Mouse (Mus musculus): ENCODE results near the gene Birc2. TPM values are rescaled to one million over a fixed set of nuclear protein-coding genes. Genes with fewer than 3 reads are reported as not detected.

Gene Birc2
- polyA plus RNA-seq, 1 experiment from 2014 or later = 11.7 TPM

DNA sequence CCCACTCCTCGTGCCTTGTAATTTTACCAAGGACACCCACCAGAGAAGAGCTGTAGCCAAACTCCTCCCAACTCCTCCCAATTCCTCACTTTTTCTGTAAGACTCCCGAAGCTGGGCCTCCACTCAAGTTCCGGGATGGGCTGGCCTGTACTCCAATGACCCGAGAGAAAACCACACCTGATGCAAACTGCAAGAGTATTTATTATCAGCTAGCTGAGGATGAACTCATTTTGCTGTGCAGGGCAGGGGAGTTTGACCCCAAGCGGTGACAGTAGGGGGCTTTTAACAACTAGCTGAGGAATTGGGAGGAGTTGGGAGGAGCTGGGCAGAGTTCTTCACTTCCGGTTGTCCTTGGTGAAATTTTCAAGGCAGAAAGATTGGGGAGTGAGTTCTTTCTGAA lies 4.4 kb upstream of the Birc2 start:
- H3K27me3 ChIP-seq = no peaks in the 10 kb centered on the region
- ATAC-seq (ENCODE audit: low read depth) = no peak
- no peaks in the 10 kb centered on the region for H3K9me3 ChIP-seq (replicated peaks)
- no peak overlapping the region for H3K4me3 ChIP-seq (replicated peaks)
- no peak overlapping the region for H3K4me2 ChIP-seq
- no peak overlapping the region for H3K27ac ChIP-seq
- H3K4me1 ChIP-seq (replicated peaks) = peaks cover 9% of the 10 kb centered on the region
- DNase-seq = no peak
- WGBS (ENCODE audit: insufficient replicate concordance) = 72% methylated on average over 6 of the region's 6 CpGs
- no peaks in the 10 kb centered on the region for H3K36me3 ChIP-seq
- no peak overlapping the region for H3K9ac ChIP-seq

DNA sequence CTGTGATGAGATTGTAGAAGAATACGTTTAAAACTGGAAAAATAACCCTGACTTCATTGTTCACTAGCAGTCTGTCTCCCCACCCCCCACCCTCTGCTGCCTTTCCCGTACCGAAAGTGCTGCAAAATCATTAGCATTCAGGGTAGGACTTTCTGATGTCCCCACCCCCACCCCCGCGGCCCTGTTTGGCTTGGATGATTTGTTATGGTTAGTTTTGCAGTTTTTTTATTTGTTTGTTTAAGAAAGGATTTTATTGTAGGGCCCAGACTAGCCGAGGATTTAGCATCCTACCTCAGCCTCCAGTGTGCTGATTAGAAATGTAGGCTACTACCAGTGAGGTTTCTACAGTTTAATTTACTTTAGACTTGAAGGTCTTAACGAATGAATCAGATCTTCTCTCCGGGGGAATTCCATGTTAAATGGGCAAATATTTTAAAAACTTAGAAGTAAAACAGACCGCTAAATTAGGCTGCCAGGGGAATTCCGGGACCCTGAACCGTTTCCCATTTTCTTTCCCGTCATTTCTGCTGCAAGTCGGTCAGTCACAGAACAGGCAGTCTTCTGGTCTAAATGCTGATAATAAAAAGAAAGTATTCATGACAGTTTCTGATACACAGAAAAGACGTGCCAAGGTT lies 1.1 kb upstream of the Birc2 start:
- Histone ChIP-seq H3K36me3 (peaks cover 13% of the 10 kb centered on the region), H3K4me3 (replicated peaks) (peak overlapping the region; percentile 78), H3K27me3 (no peaks in the 10 kb centered on the region), H3K27ac (peak overlapping the region; percentile 99), H3K4me1 (replicated peaks) (peaks cover 32% of the 10 kb centered on the region), H3K4me2 (peak overlapping the region; percentile 89), H3K9me3 (replicated peaks) (no peaks in the 10 kb centered on the region), H3K9ac (peak overlapping the region; percentile 86)
- ATAC-seq (ENCODE audit: low read depth) (no peak), DNase-seq (no peak)
- 28% methylated on average over 14 of the region's 14 CpGs for WGBS (ENCODE audit: insufficient replicate concordance)

DNA sequence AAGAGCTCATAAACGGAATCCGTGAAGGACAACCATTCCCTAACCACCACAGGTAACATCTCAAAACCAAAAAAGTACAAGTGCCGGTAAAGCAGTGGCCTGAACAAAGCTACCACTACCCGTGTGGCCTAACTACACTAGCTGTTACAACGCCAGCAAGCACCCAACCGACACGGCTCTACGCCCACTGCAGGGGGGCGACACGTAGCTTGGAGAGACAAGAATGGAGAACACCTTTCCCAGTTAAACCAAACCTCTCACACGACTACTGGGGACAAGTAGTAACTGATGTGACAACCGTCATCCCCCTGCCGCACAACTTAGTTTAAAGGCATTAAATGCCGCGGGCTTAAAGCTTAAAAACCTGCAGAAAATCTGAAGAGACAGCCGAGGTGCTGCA lies 533 bp downstream of the Birc2 start:
- H3K27ac ChIP-seq = peak overlapping the region; percentile 99
- no peaks in the 10 kb centered on the region for H3K9me3 ChIP-seq (replicated peaks)
- peak overlapping the region; percentile 89 for H3K4me2 ChIP-seq
- under 1% methylated on average over 16 of the region's 16 CpGs for WGBS (ENCODE audit: insufficient replicate concordance)
- peaks cover 47% of the 10 kb centered on the region for H3K4me1 ChIP-seq (replicated peaks)
- H3K27me3 ChIP-seq = no peaks in the 10 kb centered on the region
- peak; percentile 30; the same call in 1 of the 2 replicates for ATAC-seq (ENCODE audit: low read depth)
- H3K36me3 ChIP-seq = peaks cover 13% of the 10 kb centered on the region
- DNase-seq = peak; percentile 53
- peak overlapping the region; percentile 78 for H3K4me3 ChIP-seq (replicated peaks)
- H3K9ac ChIP-seq = peak overlapping the region; percentile 91

DNA sequence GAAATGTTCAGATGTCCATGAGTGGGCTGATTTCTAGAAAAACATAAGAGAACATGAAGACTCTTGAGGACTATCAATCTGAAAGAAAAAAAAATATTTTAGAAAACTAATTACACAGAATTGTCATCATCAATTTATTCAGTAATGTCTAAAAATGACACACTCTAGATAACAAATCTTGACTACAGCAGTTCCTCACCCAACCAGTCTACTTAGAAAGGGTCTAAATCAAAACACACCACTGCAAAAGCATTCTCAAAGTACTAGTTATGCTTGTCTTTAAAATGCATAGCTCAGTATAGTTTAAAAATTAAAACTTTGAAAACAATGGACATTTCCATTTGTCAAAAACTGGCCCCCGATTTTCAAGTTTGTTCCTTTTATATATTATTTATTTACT lies 1.6 kb downstream of the Birc2 start:
- peaks cover 13% of the 10 kb centered on the region for H3K36me3 ChIP-seq
- ATAC-seq (ENCODE audit: low read depth) = no peak
- WGBS (ENCODE audit: insufficient replicate concordance) = 65% methylated on average over 1 of the region's 1 CpGs
- DNase-seq = no peak
- no peaks in the 10 kb centered on the region for H3K9me3 ChIP-seq (replicated peaks)
- H3K4me3 ChIP-seq (replicated peaks) = no peak overlapping the region
- no peak overlapping the region for H3K9ac ChIP-seq
- H3K27me3 ChIP-seq = no peaks in the 10 kb centered on the region
- H3K27ac ChIP-seq = no peak overlapping the region
- H3K4me2 ChIP-seq = peak overlapping the region; percentile 89
- peaks cover 53% of the 10 kb centered on the region for H3K4me1 ChIP-seq (replicated peaks)

DNA sequence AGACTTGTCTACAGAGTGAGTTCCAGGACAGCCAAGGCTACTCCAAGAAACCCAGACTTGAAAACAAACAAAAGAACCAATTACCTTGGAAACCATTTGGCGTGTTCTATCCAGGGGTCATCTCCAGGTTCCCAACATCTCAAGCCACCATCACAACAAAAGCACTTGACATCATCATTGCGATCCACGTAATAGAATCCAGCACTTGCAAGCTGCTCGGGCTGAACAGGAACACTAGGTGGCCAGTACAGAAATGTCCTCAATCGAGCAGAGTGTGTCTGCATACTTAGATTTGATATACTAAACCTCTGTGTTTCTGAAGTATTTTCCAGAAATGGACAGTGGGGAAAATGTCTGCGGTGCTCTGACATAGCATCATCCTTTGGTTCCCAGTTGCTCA lies 3.4 kb downstream of the Birc2 start:
- peak overlapping the region; percentile 43 for H3K4me2 ChIP-seq

DNA sequence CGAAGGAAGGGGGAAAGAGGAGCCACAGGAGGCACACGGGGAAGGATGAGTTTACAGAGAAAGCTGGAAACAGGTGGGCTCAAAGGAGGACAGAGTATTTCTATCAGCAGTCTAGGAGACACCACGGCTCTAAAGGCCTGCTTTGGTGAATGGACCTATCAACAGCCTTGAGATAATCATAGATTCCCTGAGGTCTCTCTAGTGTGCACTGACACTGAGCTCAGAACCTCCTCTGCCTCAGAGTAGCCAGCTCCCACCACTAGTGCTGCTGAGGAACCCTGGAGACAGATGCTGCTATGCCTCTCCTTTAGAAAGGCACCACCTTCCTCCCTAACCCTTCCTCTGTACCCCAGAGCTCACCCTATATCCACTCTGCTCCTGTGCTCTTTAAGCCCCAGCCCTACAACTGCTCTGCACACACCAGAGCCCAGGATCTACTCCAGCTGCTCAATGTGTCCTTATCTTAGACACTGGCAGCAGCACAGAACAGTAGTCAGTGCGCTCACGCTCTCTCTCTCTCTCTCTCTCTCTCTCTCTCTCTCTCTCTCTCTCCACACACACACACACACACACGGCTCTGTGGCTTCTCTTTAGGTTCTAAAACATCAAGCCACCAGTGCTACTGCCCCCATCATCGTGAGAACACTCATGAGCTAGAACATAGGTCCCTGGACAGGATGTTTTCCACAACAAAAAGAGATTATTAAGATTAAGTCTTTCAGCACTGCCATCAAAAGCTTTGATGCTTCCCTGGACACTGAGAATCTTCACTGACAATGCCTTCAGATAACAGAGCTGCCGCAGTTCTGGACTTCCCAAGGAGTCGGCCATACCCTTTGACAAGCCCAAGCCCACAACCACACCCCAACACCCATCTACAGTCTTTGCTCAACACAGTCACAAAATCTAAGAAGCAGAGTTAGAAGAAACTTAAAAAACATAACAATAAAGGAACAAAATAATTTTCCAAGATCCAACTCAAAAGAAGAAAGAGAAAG lies 7.0 kb downstream of the Birc2 start:
- Histone ChIP-seq H3K4me2 (peak overlapping the region; percentile 63), H3K4me3 (replicated peaks) (peak overlapping the region; percentile 29), H3K27me3 (no peaks in the 10 kb centered on the region), H3K4me1 (replicated peaks) (peaks cover 77% of the 10 kb centered on the region), H3K36me3 (peaks cover 20% of the 10 kb centered on the region), H3K9ac (peak overlapping the region; percentile 63), H3K27ac (peak overlapping the region; percentile 90), H3K9me3 (replicated peaks) (no peaks in the 10 kb centered on the region)
- 29% methylated on average over 9 of the region's 9 CpGs for WGBS (ENCODE audit: insufficient replicate concordance)
- ATAC-seq (ENCODE audit: low read depth) = peak; percentile 97
- DNase-seq = peak; percentile 54

More for the DNA sequence above, 3.4 kb downstream of the Birc2 start:
- no peak for ATAC-seq (ENCODE audit: low read depth)
- no peak for DNase-seq
- Histone ChIP-seq H3K36me3 (peaks cover 13% of the 10 kb centered on the region), H3K27ac (no peak overlapping the region), H3K9ac (peak overlapping the region; percentile 40; the same call in 1 of the 2 replicates), H3K4me3 (replicated peaks) (0 out of 2 replicates have a peak overlapping the region, but pooled peaks have one; percentile 11), H3K9me3 (replicated peaks) (no peaks in the 10 kb centered on the region), H3K4me1 (replicated peaks) (peaks cover 67% of the 10 kb centered on the region), H3K27me3 (no peaks in the 10 kb centered on the region)
- 84% methylated on average over 6 of the region's 6 CpGs for WGBS (ENCODE audit: insufficient replicate concordance)

DNA sequence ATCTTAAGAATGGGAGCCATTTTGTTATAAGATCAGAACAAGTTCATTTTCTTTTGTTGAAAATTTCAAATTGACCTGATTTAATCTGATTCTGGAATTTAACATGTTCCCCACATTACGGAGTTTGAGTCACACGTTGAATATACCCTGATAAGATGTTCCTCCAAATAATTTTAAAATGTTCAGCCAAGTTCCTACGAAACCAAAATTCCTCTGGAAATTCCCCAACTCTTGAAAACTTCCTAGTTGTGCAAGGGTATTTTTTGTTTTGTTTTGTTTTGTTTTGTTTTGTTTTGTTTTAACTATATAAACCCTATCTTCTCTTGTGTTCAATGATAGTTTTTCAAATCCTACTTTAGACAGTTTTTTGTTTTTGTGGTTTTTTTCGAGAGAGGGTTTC lies 8.2 kb downstream of the Birc2 start:
- Histone ChIP-seq H3K4me2 (peak overlapping the region; percentile 63; the same call in 1 of the 2 replicates), H3K27me3 (no peaks in the 10 kb centered on the region), H3K9me3 (replicated peaks) (no peaks in the 10 kb centered on the region), H3K9ac (no peak overlapping the region; the same call in 1 of the 2 replicates), H3K4me1 (replicated peaks) (peaks cover 71% of the 10 kb centered on the region), H3K27ac (no peak overlapping the region), H3K4me3 (replicated peaks) (no peak overlapping the region), H3K36me3 (peaks cover 18% of the 10 kb centered on the region)
- WGBS (ENCODE audit: insufficient replicate concordance) = 76% methylated on average over 4 of the region's 4 CpGs
- ATAC-seq (ENCODE audit: low read depth) (no peak), DNase-seq (no peak)

DNA sequence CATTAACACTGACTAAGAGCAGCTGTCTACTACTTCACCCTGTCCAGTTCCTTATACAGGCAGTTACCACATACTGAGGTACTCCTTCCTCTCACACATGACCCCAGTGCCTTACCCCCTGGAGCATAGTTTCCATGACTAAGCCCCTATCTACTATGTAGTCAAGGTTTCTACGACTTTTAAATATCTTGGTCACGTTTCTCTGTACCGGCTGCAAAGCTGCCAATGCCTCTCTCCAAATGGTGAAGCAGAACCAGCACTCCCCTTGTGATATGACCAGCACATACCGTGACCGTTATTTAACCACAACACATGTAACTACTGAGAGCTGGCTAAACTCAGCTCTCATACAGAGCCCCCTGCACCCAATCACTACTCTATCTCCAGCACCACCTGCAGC lies 11.9 kb downstream of the Birc2 start:
- Histone ChIP-seq H3K27ac (no peak overlapping the region), H3K4me2 (no peak overlapping the region), H3K27me3 (no peaks in the 10 kb centered on the region), H3K4me1 (replicated peaks) (peaks cover 40% of the 10 kb centered on the region), H3K9ac (no peak overlapping the region), H3K36me3 (peaks cover 30% of the 10 kb centered on the region), H3K4me3 (replicated peaks) (no peak overlapping the region), H3K9me3 (replicated peaks) (no peaks in the 10 kb centered on the region)
- ATAC-seq (ENCODE audit: low read depth) (no peak), DNase-seq (no peak)
- 56% methylated on average over 5 of the region's 5 CpGs for WGBS (ENCODE audit: insufficient replicate concordance)

DNA sequence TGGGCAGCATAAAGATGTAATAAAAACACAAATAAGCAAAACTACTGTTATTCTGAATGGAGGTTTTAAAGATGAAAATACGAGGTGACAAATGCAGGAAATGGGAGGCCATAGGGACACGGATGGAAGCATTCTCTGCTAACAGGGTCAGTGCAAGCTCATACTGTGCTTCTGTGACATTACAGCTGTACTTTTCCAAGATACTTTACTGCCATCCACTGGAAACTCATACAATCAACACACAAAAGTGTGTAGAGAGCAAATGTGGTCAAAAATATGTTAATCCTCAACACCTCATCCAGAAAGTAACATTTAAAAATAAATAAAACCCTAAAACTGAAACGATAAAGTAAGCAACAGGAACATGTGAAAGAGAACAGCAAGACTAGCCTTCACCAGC lies 14.1 kb downstream of the Birc2 start:
- Histone ChIP-seq H3K36me3 (peaks cover 46% of the 10 kb centered on the region), H3K4me1 (replicated peaks) (peaks cover 27% of the 10 kb centered on the region), H3K4me3 (replicated peaks) (no peak overlapping the region), H3K27me3 (no peaks in the 10 kb centered on the region), H3K9me3 (replicated peaks) (no peaks in the 10 kb centered on the region), H3K4me2 (no peak overlapping the region), H3K9ac (no peak overlapping the region), H3K27ac (no peak overlapping the region)
- ATAC-seq (ENCODE audit: low read depth) (no peak), DNase-seq (no peak)
- WGBS (ENCODE audit: insufficient replicate concordance) = 57% methylated on average over 3 of the region's 3 CpGs

DNA sequence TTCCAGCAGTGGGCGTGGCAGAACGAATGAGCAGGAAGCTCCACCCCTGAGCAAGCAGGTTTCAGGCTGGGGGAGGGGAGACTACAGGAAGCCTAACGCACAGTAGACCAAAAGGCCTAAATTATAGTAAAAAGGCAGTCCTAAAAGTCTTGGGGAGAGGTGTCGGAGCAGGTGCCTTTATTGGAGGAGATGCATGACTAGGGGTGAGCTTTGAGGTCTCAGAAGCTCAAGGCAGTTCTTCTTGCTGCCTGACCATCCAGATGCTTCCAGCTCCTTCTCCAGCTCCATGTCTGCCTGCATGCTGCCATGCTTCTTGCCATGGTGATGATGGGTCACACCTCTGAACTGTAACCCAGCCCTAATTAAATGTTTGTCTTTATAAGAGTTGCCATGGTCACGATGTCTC lies 31.8 kb downstream of the Birc2 start:
- peak; percentile 77 for ATAC-seq (ENCODE audit: low read depth)
- H3K27ac ChIP-seq = no peak overlapping the region
- no peaks in the 10 kb centered on the region for H3K27me3 ChIP-seq
- H3K36me3 ChIP-seq = no peaks in the 10 kb centered on the region
- H3K9ac ChIP-seq = no peak overlapping the region
- H3K9me3 ChIP-seq (replicated peaks) = no peaks in the 10 kb centered on the region
- WGBS (ENCODE audit: insufficient replicate concordance) = 56% methylated on average over 5 of the region's 5 CpGs
- peak overlapping the region; percentile 41 for H3K4me2 ChIP-seq
- peak overlapping the region; percentile 14; the same call in 1 of the 2 replicates for H3K4me3 ChIP-seq (replicated peaks)
- DNase-seq = peak; percentile 44
- H3K4me1 ChIP-seq (replicated peaks) = peaks cover 4% of the 10 kb centered on the region

DNA sequence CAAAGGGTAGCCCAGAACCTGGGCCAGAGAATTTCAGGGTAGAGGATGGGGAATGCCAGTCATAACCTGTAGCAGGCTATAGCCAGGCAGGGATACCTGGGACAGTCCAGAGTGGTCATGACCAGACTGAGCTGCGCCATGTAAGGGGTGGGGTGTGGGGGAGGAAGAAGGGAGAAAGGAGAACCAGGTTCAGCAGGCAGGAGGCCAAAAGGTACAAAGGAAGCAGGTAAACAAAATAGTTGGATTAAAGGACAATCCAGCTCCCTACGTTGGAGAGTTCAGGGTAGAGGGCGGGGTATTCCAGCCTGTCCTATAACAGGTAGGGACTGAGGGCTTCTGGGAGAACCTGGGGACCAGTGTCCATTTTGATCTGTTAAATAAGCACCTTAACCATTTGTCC lies 38.3 kb downstream of the Birc2 start:
- peak; percentile 65 for ATAC-seq (ENCODE audit: low read depth)
- Histone ChIP-seq H3K9ac (no peak overlapping the region), H3K4me3 (replicated peaks) (no peak overlapping the region), H3K4me1 (replicated peaks) (peaks cover 4% of the 10 kb centered on the region), H3K27me3 (no peaks in the 10 kb centered on the region), H3K36me3 (peaks cover 7% of the 10 kb centered on the region), H3K4me2 (no peak overlapping the region), H3K27ac (no peak overlapping the region), H3K9me3 (replicated peaks) (no peaks in the 10 kb centered on the region)
- WGBS (ENCODE audit: insufficient replicate concordance) = 84% methylated on average over 3 of the region's 3 CpGs
- DNase-seq = no peak
